Mouse (Mus musculus) cortical plate, adult 2 months (tissue): ENCODE results near the gene Plrg1.

Source experiments
- CTCF ChIP-seq: fragments of 200-500 bp; IDR thresholded peaks from 2 replicates; pipeline ENCODE4 v1.5.1; 2011; ENCODE audit warnings: mild to moderate bottlenecking, control low read depth, low read length; ENCODE audit not compliant: insufficient read depth; ENCODE audit errors: extremely low read depth
- POLR2A ChIP-seq: fragments of 200-500 bp; IDR thresholded peaks from 2 replicates; pipeline ENCODE4 v1.6.1; 2011; ENCODE audit warnings: mild to moderate bottlenecking, low read length, control low read depth; ENCODE audit not compliant: insufficient read depth; ENCODE audit errors: extremely low read depth

- no peak for TF ChIP-seq POLR2A
- no peak for TF ChIP-seq CTCF
Observed at GRCm38 (mm10) chr3:83114946-83115345, 59.6 kb downstream of the Plrg1 start.
